Mouse (Mus musculus): ENCODE results near the gene Lamtor4.

GRCm38 (mm10) chr5:138256966-138257584 lies 1.8 kb downstream of the Lamtor4 start:
- no peak for TF ChIP-seq CTCF (IDR thresholded peaks at IDR 0.05; ENCODE audit: low read depth)
- no peak for TF ChIP-seq EP300 (optimal IDR thresholded peaks at IDR 0.05)

All from stomach, postnatal 0 days (tissue).